Mouse (Mus musculus): ENCODE measurements around the gene Taf3.

GRCm38 (mm10) chr2:9890251-9890650, 158.1 kb downstream of the Taf3 start:
- TF ChIP-seq CTCF (IDR thresholded peaks at IDR 0.05; ENCODE audit: extremely low read depth, insufficient read depth, low read length): no peak
- TF ChIP-seq POLR2A (IDR thresholded peaks at IDR 0.05; ENCODE audit: extremely low read depth, insufficient read depth, low read length): no peak

Data from cortical plate, adult 2 months (tissue).